Mouse (Mus musculus) limb, embryonic 10.5 days (tissue): ENCODE data around the gene Ankib1. TPM values are rescaled to one million over a fixed set of nuclear protein-coding genes. Genes with fewer than 3 reads are reported as not detected.

ENCODE experiments used
- DNase-seq: peaks from one replicate; pipeline ENCODE4 v3.0.0-alpha.2; 2017; ENCODE audit warnings: low spot score
- H3K27ac ChIP-seq: fragments of 300-500 bp; sonication (generic); 2 replicates; pipeline ENCODE4 v1.5.1; 2016; ENCODE audit warnings: mild to moderate bottlenecking
- H3K27me3 ChIP-seq: fragments of 300-500 bp; sonication (generic); 2 replicates; pipeline ENCODE4 v1.6.1; 2016; ENCODE audit warnings: low read depth, mild to moderate bottlenecking; ENCODE audit not compliant: poor library complexity, severe bottlenecking
- H3K36me3 ChIP-seq: fragments of 300-500 bp; sonication (generic); 2 replicates; pipeline ENCODE4 v1.6.1; 2016; ENCODE audit warnings: mild to moderate bottlenecking, moderate library complexity
- H3K4me1 ChIP-seq: fragments of 300-500 bp; sonication (generic); 2 replicates; pipeline ENCODE4 v1.6.1; 2016
- H3K4me3 ChIP-seq: fragments of 300-500 bp; sonication (generic); 2 replicates; pipeline ENCODE4 v1.5.1; 2016; ENCODE audit warnings: mild to moderate bottlenecking, moderate library complexity
- H3K9me3 ChIP-seq: fragments of 300-500 bp; sonication (generic); replicated peaks from 2 replicates; pipeline ENCODE4 v1.6.1; 2016; ENCODE audit warnings: mild to moderate bottlenecking
- WGBS: fragments of 180-500 bp; shearing (Covaris S2); methylation state at CpG from one replicate; pipeline ENCODE4 v1.1.7; 2016; 5-methylcytosine and 5-hydroxymethylcytosine counted together
- microRNA-seq: library from miRNA; unstranded; fragments of <30 nt; microRNA quantifications from one replicate; pipeline ENCODE4, GENCODE M21; 2017
- polyA plus RNA-seq: library from polyadenylated mRNA; unstranded; fragments of >200 nt; fragmentation: Nextera tagmentation; extraction: Ambion mirVana; gene quantifications from 2 replicates; pipeline ENCODE4 v1.2.1, GENCODE M21; 2016

Ankib1 gene
- polyA plus RNA-seq, 1 experiment from 2014 or later = 9.8 TPM

GRCm38 (mm10) chr5:3650881-3651280, 151.8 kb downstream of the Ankib1 start, which contains the start of gene Tmbim7:
Gene Tmbim7, plus strand, starts transcription at chr5:3651181.
- Histone ChIP-seq H3K36me3 (no peaks in the 10 kb centered on the region), H3K4me1 (peaks cover 10% of the 10 kb centered on the region), H3K27ac (no peak within 1 kb of the TSS), H3K27me3 (no peaks in the 10 kb centered on the region), H3K9me3 (no peaks in the 10 kb centered on the region), H3K4me3 (no peak within 1 kb of the TSS)
- no peak for DNase-seq
- WGBS = 86% methylated on average over 6 of the region's 6 CpGs

GRCm38 (mm10) chr5:3648849-3649210, 153.9 kb downstream of the Ankib1 start:
- Histone ChIP-seq H3K9me3 (no peaks in the 10 kb centered on the region), H3K4me1 (peaks cover 16% of the 10 kb centered on the region), H3K36me3 (peaks cover 17% of the 10 kb centered on the region), H3K27me3 (no peaks in the 10 kb centered on the region), H3K4me3 (no peak overlapping the region), H3K27ac (no peak overlapping the region)
- no peak for DNase-seq
- WGBS = 74% methylated on average over 4 of the region's 4 CpGs

- Histone ChIP-seq H3K4me3 (peak overlapping the region; percentile 96), H3K27ac (peak overlapping the region; percentile 19; the same call in 1 of the 2 replicates)
- 56% methylated on average over 4 of the region's 4 CpGs for WGBS
Observed at GRCm38 (mm10) chr5:3648206-3648848, 154.4 kb downstream of the Ankib1 start.

GRCm38 (mm10) chr5:3647708-3648121, 155.0 kb downstream of the Ankib1 start:
- H3K27ac ChIP-seq = peak overlapping the region; percentile 96
- peaks cover 16% of the 10 kb centered on the region for H3K4me1 ChIP-seq
- no peaks in the 10 kb centered on the region for H3K9me3 ChIP-seq
- WGBS = 1% methylated on average over 18 of the region's 46 CpGs
- H3K27me3 ChIP-seq = no peaks in the 10 kb centered on the region
- peak overlapping the region; percentile 96 for H3K4me3 ChIP-seq
- peak; percentile 97 for DNase-seq
- peaks cover 28% of the 10 kb centered on the region for H3K36me3 ChIP-seq

More at GRCm38 (mm10) chr5:3648206-3648848, 154.4 kb downstream of the Ankib1 start:
- H3K27me3 ChIP-seq = no peaks in the 10 kb centered on the region
- peaks cover 16% of the 10 kb centered on the region for H3K4me1 ChIP-seq
- DNase-seq = no peak
- H3K36me3 ChIP-seq = peaks cover 22% of the 10 kb centered on the region
- H3K9me3 ChIP-seq = no peaks in the 10 kb centered on the region

DNA sequence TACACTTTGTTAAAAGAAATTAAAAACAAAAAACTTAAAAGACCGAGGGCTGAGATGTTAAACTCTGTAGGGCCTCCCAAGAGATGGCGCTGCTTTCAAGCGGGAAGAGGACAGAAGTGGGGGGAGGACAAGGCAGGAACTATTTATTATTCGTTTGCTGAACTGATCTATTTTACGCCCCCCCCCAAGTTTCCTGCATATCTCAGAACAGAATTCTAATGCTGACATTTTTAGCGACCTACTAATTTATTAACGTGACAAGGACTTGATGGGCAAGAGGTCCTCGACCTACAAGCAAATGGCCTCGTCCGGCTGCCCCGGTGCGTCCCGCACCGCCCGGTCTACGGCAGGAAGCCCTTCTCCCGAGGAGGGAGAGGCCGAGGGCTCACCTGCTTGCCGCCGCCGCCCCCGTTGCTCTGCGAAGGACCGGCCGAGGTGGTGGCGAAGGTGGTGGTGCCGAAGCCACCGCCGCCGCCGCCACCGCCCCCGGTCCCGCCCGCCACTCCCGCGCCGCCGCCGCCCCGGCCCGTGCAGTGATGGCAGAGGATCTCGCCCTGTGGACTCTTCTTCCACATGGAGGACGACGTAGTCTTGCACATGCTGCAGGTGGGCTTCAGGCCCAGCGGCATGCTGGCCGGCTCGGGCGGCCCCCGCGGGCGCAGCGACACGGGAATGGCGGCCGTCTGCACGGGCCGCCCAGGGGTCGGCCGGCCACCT, 155.6 kb downstream of the Ankib1 start:
- Histone ChIP-seq H3K4me1 (peaks cover 16% of the 10 kb centered on the region), H3K27ac (peak overlapping the region; percentile 96), H3K36me3 (peaks cover 34% of the 10 kb centered on the region), H3K9me3 (no peaks in the 10 kb centered on the region), H3K4me3 (peak overlapping the region; percentile 96), H3K27me3 (no peaks in the 10 kb centered on the region)
- under 1% methylated on average over 59 of the region's 60 CpGs for WGBS
- DNase-seq = peak; percentile 75

DNA sequence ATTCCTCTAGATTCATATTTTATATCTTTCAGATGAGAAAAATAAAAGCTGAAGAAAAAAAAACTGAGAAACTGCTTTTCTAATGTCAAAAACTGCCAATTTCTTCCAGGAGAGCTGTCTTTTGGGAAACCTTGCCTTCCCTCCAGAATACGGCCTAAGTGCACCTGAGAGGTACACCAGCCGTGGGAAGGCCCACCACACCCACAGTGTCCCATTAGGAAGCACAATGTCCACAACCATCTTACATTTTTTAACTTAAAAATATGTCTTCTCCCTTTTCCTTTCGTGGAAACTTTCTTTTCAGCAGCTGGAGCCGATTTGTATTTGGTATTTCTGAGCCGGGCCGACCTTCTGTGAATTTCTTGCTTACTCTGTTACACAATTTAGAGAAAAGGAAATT, 156.2 kb downstream of the Ankib1 start:
- H3K4me3 ChIP-seq = peak overlapping the region; percentile 96
- H3K36me3 ChIP-seq = peaks cover 40% of the 10 kb centered on the region
- peaks cover 16% of the 10 kb centered on the region for H3K4me1 ChIP-seq
- 37% methylated on average over 6 of the region's 6 CpGs for WGBS
- peak overlapping the region; percentile 96 for H3K27ac ChIP-seq
- no peaks in the 10 kb centered on the region for H3K27me3 ChIP-seq
- no peaks in the 10 kb centered on the region for H3K9me3 ChIP-seq
- no peak for DNase-seq

- no peak overlapping the region for H3K27ac ChIP-seq
- H3K27me3 ChIP-seq = no peaks in the 10 kb centered on the region
- H3K36me3 ChIP-seq = peaks cover 52% of the 10 kb centered on the region
- H3K4me1 ChIP-seq = peaks cover 16% of the 10 kb centered on the region
- DNase-seq = no peak
- 58% methylated on average over 6 of the region's 6 CpGs for WGBS
- H3K4me3 ChIP-seq = no peak overlapping the region
- H3K9me3 ChIP-seq = no peaks in the 10 kb centered on the region
Observed at GRCm38 (mm10) chr5:3645326-3645725, 157.4 kb downstream of the Ankib1 start.

DNA sequence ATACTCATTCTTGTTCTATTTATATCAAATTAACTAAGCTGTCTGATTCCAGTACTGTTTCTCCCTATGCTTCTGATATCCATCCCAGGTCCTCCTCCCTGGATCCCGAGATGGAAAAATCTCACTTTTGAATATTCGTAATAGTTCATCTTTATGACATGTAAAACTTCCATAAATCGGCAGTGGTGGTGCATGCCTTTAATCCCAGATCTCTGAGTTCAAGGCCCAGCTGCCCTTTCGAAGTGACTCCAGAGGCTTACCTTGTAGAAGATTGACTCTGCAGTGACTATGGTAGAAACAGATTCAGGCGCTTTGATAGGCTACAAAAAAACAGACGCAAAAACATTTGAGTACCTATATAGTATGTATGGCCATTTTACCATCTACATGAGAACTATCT, 158.1 kb downstream of the Ankib1 start:
- no peaks in the 10 kb centered on the region for H3K27me3 ChIP-seq
- no peak overlapping the region for H3K27ac ChIP-seq
- no peak overlapping the region for H3K4me3 ChIP-seq
- H3K9me3 ChIP-seq = no peaks in the 10 kb centered on the region
- H3K4me1 ChIP-seq = peaks cover 16% of the 10 kb centered on the region
- 96% methylated on average over 6 of the region's 6 CpGs for WGBS
- peaks cover 59% of the 10 kb centered on the region for H3K36me3 ChIP-seq
- DNase-seq = no peak

Small RNA genes lying within 50 kb of the gene (microRNA-seq; reads per million reads assigned to microRNA genes)
- not detected for gene Gm22926
- not detected for gene Gm26238

Other genes with a start within 250 kb of the Ankib1 start
- gene 1700109H08Rik, start 231.4 kb downstream of the Ankib1 start, polyA plus RNA-seq = 4.1 and 4.6 TPM in 2 replicates
- 14.6 and 17.2 TPM in 2 replicates for gene Pex1, start 206.9 kb downstream of the Ankib1 start, polyA plus RNA-seq
- gene Rbm48, start 206.3 kb downstream of the Ankib1 start, polyA plus RNA-seq = 13.4 and 15.2 TPM in 2 replicates
- gene Tmbim7, start 151.7 kb downstream of the Ankib1 start, polyA plus RNA-seq = not detected in 2 replicates
- 66.9 and 68.7 TPM in 2 replicates for gene Gatad1, start 145.7 kb downstream of the Ankib1 start, polyA plus RNA-seq
- 45.3 and 50.5 TPM in 2 replicates for gene Krit1, start 259 bp upstream of the Ankib1 start, polyA plus RNA-seq
- 0.08 TPM in 1 of 2 replicates, not detected in the other for gene Lrrd1, start 42.2 kb upstream of the Ankib1 start, polyA plus RNA-seq
- gene Mterf1a, start 91.0 kb upstream of the Ankib1 start, polyA plus RNA-seq = 6.9 and 9.4 TPM in 2 replicates
- gene Akap9, start 125.1 kb upstream of the Ankib1 start, polyA plus RNA-seq = 89.1 and 130 TPM in 2 replicates